Mouse (Mus musculus) right cerebral cortex, postnatal 25 days (tissue): ENCODE data around the gene Arhgap25.

ENCODE experiments used
- DNase-seq: peaks from one replicate; pipeline ENCODE4 v3.0.0; 2022

The Arhgap25 gene

GRCm38 (mm10) chr6:87435791-87436190, 97.3 kb downstream of the Arhgap25 start:
- no peak for DNase-seq

GRCm38 (mm10) chr6:87428487-87429044, 104.5 kb downstream of the Arhgap25 start, which contains the start of gene Bmp10:
Bmp10 (plus strand) TSS chr6:87428994.
- DNase-seq: no peak

GRCm38 (mm10) chr6:87427616-87428015, 105.4 kb downstream of the Arhgap25 start:
- DNase-seq: no peak

GRCm38 (mm10) chr6:87426954-87427353, 106.1 kb downstream of the Arhgap25 start:
- DNase-seq: no peak

- DNase-seq: no peak
These were observed 108.8 kb downstream of the Arhgap25 start for GRCm38 (mm10) chr6:87424037-87424816.

- no peak for DNase-seq
These were observed 110.8 kb downstream of the Arhgap25 start for GRCm38 (mm10) chr6:87422304-87422703.

- no peak for DNase-seq
These were observed 121.0 kb downstream of the Arhgap25 start for GRCm38 (mm10) chr6:87412011-87412410.
